Mouse (Mus musculus): ENCODE results near the gene Apoo.

DNA sequence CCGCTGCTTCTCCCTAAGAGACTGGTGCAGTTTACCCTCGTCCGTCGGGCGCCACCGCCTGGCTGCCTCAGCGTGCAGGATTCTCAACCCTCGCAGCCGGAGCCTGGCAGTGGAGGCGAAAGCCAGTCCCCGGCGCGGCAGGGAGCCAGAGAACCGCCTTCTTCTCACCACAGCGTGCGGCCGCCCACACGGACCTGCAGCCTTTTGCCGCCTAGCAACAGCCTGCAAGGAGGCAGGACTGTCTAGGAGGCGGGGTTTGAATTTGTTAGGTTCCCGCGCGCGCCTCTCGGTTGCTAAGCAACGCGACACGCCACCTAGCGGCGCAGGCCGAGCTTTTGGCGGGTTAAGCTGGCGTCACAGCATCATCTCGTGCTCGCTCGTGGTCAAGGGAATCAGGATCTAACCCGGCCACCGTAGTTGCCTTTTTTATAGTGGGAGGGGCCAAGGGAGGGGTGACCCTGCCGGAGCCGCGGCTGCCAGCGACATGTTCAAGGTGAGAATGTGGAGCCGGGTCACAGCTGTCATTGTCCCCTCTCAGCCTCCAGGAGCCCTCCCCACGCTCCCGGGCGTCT lies at the start of gene Apoo, which contains the start of gene Fam90a1b:
- peak; percentile 72 for TF ChIP-seq CTCF (IDR thresholded peaks at IDR 0.05)
- TF ChIP-seq EP300 (IDR thresholded peaks at IDR 0.05), result 0 out of 2 replicates have a peak, but pooled peaks have one; percentile 4

All from lung, postnatal 0 days (tissue).